ENCODE assay signal across 8 mouse cellular contexts in genomic region chr17:71250819-71251600, GRCm38 (mm10).
DNase-seq lines count a peak whose midpoint lies in the region; ATAC-seq and TF ChIP-seq lines count a peak whose summit lies in the region.

No protein-coding gene starts in this region.

- H3K4me3 ChIP-seq in lung, embryonic 14.5 days (ENCODE audit: low read depth, low read length) = no peak overlapping the region
- H3K4me3 ChIP-seq in embryonic facial prominence, embryonic 13.5 days = no peak overlapping the region
- H3K4me3 ChIP-seq in intestine, embryonic 16.5 days (ENCODE audit: low read length) = no peak overlapping the region
- H3K4me3 ChIP-seq in liver, embryonic 13.5 days (replicated peaks) = no peak overlapping the region
- no peak overlapping the region for H3K4me3 ChIP-seq in forebrain, embryonic 12.5 days (replicated peaks)

- H3K9me3 ChIP-seq in lung, embryonic 14.5 days (ENCODE audit: low read depth, low read length) = no peaks in the 10 kb centered on the region
- H3K9me3 ChIP-seq in embryonic facial prominence, embryonic 13.5 days = no peaks in the 10 kb centered on the region
- H3K9me3 ChIP-seq in intestine, embryonic 16.5 days (ENCODE audit: control insufficient read depth, low read length) = no peaks in the 10 kb centered on the region
- no peaks in the 10 kb centered on the region for H3K9me3 ChIP-seq in liver, embryonic 13.5 days (replicated peaks)
- no peaks in the 10 kb centered on the region for H3K9me3 ChIP-seq in forebrain, embryonic 12.5 days

- H3K4me2 ChIP-seq in lung, embryonic 14.5 days = no peak overlapping the region
- H3K4me2 ChIP-seq in embryonic facial prominence, embryonic 13.5 days = no peak overlapping the region
- H3K4me2 ChIP-seq in intestine, embryonic 16.5 days (ENCODE audit: low read depth, low read length) = no peak overlapping the region
- no peak overlapping the region for H3K4me2 ChIP-seq in liver, embryonic 13.5 days
- no peak overlapping the region for H3K4me2 ChIP-seq in forebrain, embryonic 12.5 days

- H3K27ac ChIP-seq in lung, embryonic 14.5 days (ENCODE audit: low read depth) = no peak overlapping the region; the same call in 1 of the 2 replicates
- peak overlapping the region; percentile 74 for H3K27ac ChIP-seq in embryonic facial prominence, embryonic 13.5 days
- H3K27ac ChIP-seq in intestine, embryonic 16.5 days (ENCODE audit: low read length) = no peak overlapping the region
- H3K27ac ChIP-seq in liver, embryonic 13.5 days = peak overlapping the region; percentile 73
- H3K27ac ChIP-seq in forebrain, embryonic 12.5 days = no peak overlapping the region

- 80% methylated on average over 16 of the region's 16 CpGs for WGBS in lung, embryonic 14.5 days
- 66% methylated on average over 16 of the region's 16 CpGs for WGBS in embryonic facial prominence, embryonic 13.5 days
- 76% methylated on average over 16 of the region's 16 CpGs for WGBS in intestine, embryonic 16.5 days
- WGBS in liver, embryonic 13.5 days (ENCODE audit: insufficient replicate concordance) = 74% methylated on average over 16 of the region's 16 CpGs
- 89% methylated on average over 16 of the region's 16 CpGs for WGBS in forebrain, embryonic 12.5 days

- no peak for ATAC-seq in lung, embryonic 14.5 days (ENCODE audit: insufficient read depth)
- no peak for ATAC-seq in embryonic facial prominence, embryonic 13.5 days (ENCODE audit: insufficient number of reproducible peaks, insufficient read depth, low FRiP score, low TSS enrichment, low read depth)
- ATAC-seq in intestine, embryonic 16.5 days = peak; percentile 58; the same call in 1 of the 2 replicates
- ATAC-seq in liver, embryonic 13.5 days (ENCODE audit: low read depth) = peak; percentile 50
- no peak for ATAC-seq in forebrain, embryonic 12.5 days (ENCODE audit: low FRiP score)

- H3K9ac ChIP-seq in lung, embryonic 14.5 days = no peak overlapping the region
- H3K9ac ChIP-seq in embryonic facial prominence, embryonic 13.5 days = 0 out of 2 replicates have a peak overlapping the region, but pooled peaks have one; percentile 4
- H3K9ac ChIP-seq in intestine, embryonic 16.5 days (ENCODE audit: low read depth, low read length) = no peak overlapping the region
- 0 out of 2 replicates have a peak overlapping the region, but pooled peaks have one; percentile 15 for H3K9ac ChIP-seq in liver, embryonic 13.5 days
- no peak overlapping the region for H3K9ac ChIP-seq in forebrain, embryonic 12.5 days

- 0 out of 2 replicates have a peak, but pooled peaks have one; percentile 1 for TF ChIP-seq CTCF in lung, embryonic 14.5 days (IDR thresholded peaks at IDR 0.05; ENCODE audit: low read depth)

- no peaks in the 10 kb centered on the region for H3K4me1 ChIP-seq in lung, embryonic 14.5 days (ENCODE audit: insufficient read depth)
- H3K4me1 ChIP-seq in embryonic facial prominence, embryonic 13.5 days = peaks cover 48% of the 10 kb centered on the region
- no peaks in the 10 kb centered on the region for H3K4me1 ChIP-seq in intestine, embryonic 16.5 days (ENCODE audit: control insufficient read depth, insufficient read depth, low read length)
- peaks cover 67% of the 10 kb centered on the region for H3K4me1 ChIP-seq in liver, embryonic 13.5 days (replicated peaks)
- H3K4me1 ChIP-seq in forebrain, embryonic 12.5 days = no peaks in the 10 kb centered on the region; the same call in 1 of the 2 replicates

- peaks cover 58% of the 10 kb centered on the region for H3K36me3 ChIP-seq in lung, embryonic 14.5 days (ENCODE audit: insufficient read depth)
- peaks cover 53% of the 10 kb centered on the region for H3K36me3 ChIP-seq in embryonic facial prominence, embryonic 13.5 days
- H3K36me3 ChIP-seq in intestine, embryonic 16.5 days (ENCODE audit: control insufficient read depth, insufficient read depth, low read length) = peaks cover 10% of the 10 kb centered on the region; the same call in 1 of the 2 replicates
- peaks cover 99% of the 10 kb centered on the region for H3K36me3 ChIP-seq in liver, embryonic 13.5 days
- peaks cover 51% of the 10 kb centered on the region for H3K36me3 ChIP-seq in forebrain, embryonic 12.5 days (replicated peaks)

- no peaks in the 10 kb centered on the region for H3K27me3 ChIP-seq in lung, embryonic 14.5 days (ENCODE audit: insufficient read depth, low read length)
- no peaks in the 10 kb centered on the region for H3K27me3 ChIP-seq in embryonic facial prominence, embryonic 13.5 days
- no peaks in the 10 kb centered on the region for H3K27me3 ChIP-seq in intestine, embryonic 16.5 days (replicated peaks; ENCODE audit: control insufficient read depth, insufficient read depth, low read length)
- no peaks in the 10 kb centered on the region for H3K27me3 ChIP-seq in liver, embryonic 13.5 days
- H3K27me3 ChIP-seq in forebrain, embryonic 12.5 days = no peaks in the 10 kb centered on the region

- DNase-seq in lung, embryonic 14.5 days = no peak
- DNase-seq in lung, postnatal 14 days = no peak
- no peak for DNase-seq in liver, embryonic 13.5 days
- DNase-seq in embryo, embryonic 9.5 days (ENCODE audit: extremely low spot score) = no peak
- DNase-seq in retina, embryonic 14.5 days (ENCODE audit: low spot score) = no peak

Comparison
In these comparisons a context has a peak if more than half of its experiments do, and no peak if none do; other contexts are left out.
1. ATAC-seq: peak in intestine, embryonic 16.5 days (single experiment) and liver, embryonic 13.5 days (single experiment); none in lung, embryonic 14.5 days (single experiment), embryonic facial prominence, embryonic 13.5 days (single experiment) and forebrain, embryonic 12.5 days (single experiment).
2. H3K27ac ChIP-seq: peak in embryonic facial prominence, embryonic 13.5 days (single experiment) and liver, embryonic 13.5 days (single experiment); none in lung, embryonic 14.5 days (single experiment), intestine, embryonic 16.5 days (single experiment) and forebrain, embryonic 12.5 days (single experiment).
3. H3K9ac ChIP-seq: peak in embryonic facial prominence, embryonic 13.5 days (single experiment) and liver, embryonic 13.5 days (single experiment); none in lung, embryonic 14.5 days (single experiment), intestine, embryonic 16.5 days (single experiment) and forebrain, embryonic 12.5 days (single experiment).